Mouse (Mus musculus): ENCODE results near the gene Olah. TPM values are rescaled to one million over a fixed set of nuclear protein-coding genes. Genes with fewer than 3 reads are reported as not detected.

The Olah gene
- polyA plus RNA-seq, 1 experiment from 2014 or later, result not detected

DNA sequence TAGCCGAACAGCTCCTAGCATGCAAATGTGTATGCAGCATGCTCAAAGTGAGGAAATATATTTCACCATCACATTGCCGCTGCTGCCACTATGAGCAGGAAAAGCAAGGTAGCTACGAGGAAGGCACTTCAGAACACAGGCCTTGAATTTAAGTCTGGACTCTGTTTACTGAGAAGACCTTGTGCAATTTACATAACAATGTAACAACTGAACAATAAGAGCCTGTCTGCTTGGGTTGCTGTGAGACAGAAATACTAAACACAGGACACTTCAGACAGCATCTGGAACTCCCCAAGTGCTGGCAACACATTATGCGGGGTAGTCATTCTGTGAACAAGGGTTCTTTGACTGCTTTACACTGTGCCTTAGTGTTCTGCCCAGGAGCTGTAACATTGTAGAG is 23.1 kb upstream of the Olah start:
- no peak for ATAC-seq

DNA sequence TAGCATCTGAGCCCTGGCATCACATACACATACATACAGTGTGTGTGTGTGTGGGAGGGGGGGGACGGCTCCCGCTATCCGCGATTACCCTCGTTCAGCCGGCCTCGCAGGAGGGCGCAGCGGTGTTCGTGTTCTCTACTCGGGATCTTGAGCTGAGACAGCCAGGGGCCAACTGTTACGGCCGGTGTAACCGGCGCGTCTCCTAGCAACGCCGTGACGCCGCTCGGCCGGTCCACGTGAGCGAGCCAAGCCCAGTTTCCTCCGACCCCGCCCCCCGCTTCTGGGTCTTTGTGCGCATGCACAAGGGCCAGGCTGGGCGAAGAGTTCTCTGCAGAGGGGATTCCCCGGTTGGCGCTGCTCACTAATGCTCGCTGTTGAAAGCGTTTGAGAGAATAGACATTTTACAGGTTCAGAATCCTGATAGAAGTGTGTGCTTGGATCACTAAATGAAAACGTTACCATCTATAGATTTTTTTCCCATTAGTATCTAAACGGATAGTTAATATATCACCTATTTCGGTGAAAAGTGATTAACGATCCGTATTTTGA is 21.9 kb upstream of the Olah start:
- Histone ChIP-seq H3K4me2 (ENCODE audit: low read length) (peak overlapping the region; percentile 60), H3K9me3 (ENCODE audit: control insufficient read depth, low read length) (no peaks in the 10 kb centered on the region), H3K9ac (replicated peaks; ENCODE audit: low read depth, low read length) (peak overlapping the region; percentile 48), H3K36me3 (ENCODE audit: control insufficient read depth, insufficient read depth) (no peaks in the 10 kb centered on the region), H3K4me1 (replicated peaks; ENCODE audit: control insufficient read depth, insufficient read depth, low read length) (peaks cover 7% of the 10 kb centered on the region), H3K27me3 (replicated peaks; ENCODE audit: control insufficient read depth, insufficient read depth, low read length) (peaks cover 6% of the 10 kb centered on the region; the same call in 1 of the 2 replicates), H3K4me3 (replicated peaks; ENCODE audit: low read length) (peak overlapping the region; percentile 54), H3K27ac (ENCODE audit: low read length) (no peak overlapping the region)
- peak; percentile 91 for ATAC-seq
- 2% methylated on average over 38 of the region's 38 CpGs for WGBS

More for the DNA sequence above, 23.1 kb upstream of the Olah start:
- H3K9me3 ChIP-seq (ENCODE audit: control insufficient read depth, low read length), result no peaks in the 10 kb centered on the region
- no peak overlapping the region for H3K9ac ChIP-seq (replicated peaks; ENCODE audit: low read depth, low read length)
- H3K4me1 ChIP-seq (replicated peaks; ENCODE audit: control insufficient read depth, insufficient read depth, low read length), result peaks cover 15% of the 10 kb centered on the region
- H3K27ac ChIP-seq (ENCODE audit: low read length), result no peak overlapping the region
- H3K4me2 ChIP-seq (ENCODE audit: low read length), result no peak overlapping the region
- H3K27me3 ChIP-seq (replicated peaks; ENCODE audit: control insufficient read depth, insufficient read depth, low read length), result peaks cover 6% of the 10 kb centered on the region; the same call in 1 of the 2 replicates
- no peak overlapping the region for H3K4me3 ChIP-seq (replicated peaks; ENCODE audit: low read length)
- H3K36me3 ChIP-seq (ENCODE audit: control insufficient read depth, insufficient read depth), result no peaks in the 10 kb centered on the region
- WGBS, result 41% methylated on average over 4 of the region's 4 CpGs

DNA sequence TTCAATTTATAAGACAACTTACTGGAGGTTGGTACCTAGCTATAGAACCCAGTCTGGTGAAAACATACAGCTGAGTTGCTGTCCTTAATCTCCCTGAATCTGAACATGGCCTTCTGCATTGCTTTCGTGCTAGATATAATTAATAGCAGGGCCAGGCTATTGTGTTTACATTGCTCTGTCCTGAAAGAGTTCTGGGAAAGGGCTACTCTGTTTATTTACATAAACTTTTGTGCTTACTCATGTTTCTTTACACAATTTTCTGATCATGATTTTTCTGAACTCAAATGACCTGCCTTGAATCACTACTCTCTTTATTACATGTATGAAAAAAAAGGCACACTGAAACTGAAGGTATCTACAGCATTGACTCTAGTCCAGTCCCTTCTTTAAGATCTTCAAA is 18.7 kb upstream of the Olah start:
- Histone ChIP-seq H3K9ac (replicated peaks; ENCODE audit: low read depth, low read length) (no peak overlapping the region), H3K4me3 (replicated peaks; ENCODE audit: low read length) (no peak overlapping the region), H3K27ac (ENCODE audit: low read length) (no peak overlapping the region), H3K4me1 (replicated peaks; ENCODE audit: control insufficient read depth, insufficient read depth, low read length) (peaks cover 7% of the 10 kb centered on the region), H3K27me3 (replicated peaks; ENCODE audit: control insufficient read depth, insufficient read depth, low read length) (peaks cover 6% of the 10 kb centered on the region; the same call in 1 of the 2 replicates), H3K4me2 (ENCODE audit: low read length) (no peak overlapping the region), H3K9me3 (ENCODE audit: control insufficient read depth, low read length) (no peaks in the 10 kb centered on the region), H3K36me3 (ENCODE audit: control insufficient read depth, insufficient read depth) (no peaks in the 10 kb centered on the region)
- 43% methylated on average over 1 of the region's 1 CpGs for WGBS
- no peak for ATAC-seq

DNA sequence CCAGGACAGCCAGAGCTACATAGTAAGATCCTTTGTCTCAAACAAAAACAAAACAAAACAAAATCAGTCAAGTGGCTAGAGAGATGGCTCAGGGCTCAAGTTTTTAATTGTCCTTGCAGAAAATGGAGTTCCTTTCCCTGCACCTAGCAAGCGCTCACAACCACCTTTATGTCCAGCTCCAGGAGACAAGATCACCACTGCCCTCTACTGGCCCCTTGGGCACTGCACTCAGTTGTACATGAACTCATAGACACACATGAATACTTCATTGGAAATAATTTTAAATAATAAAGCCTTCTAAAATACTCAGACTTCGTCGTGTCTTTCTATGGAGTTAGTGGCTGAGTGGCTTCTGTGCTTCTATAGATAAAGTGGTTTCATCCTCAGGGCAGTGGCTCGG is 17.2 kb upstream of the Olah start:
- Histone ChIP-seq H3K9me3 (ENCODE audit: control insufficient read depth, low read length) (no peaks in the 10 kb centered on the region), H3K9ac (replicated peaks; ENCODE audit: low read depth, low read length) (no peak overlapping the region), H3K4me2 (ENCODE audit: low read length) (no peak overlapping the region), H3K27me3 (replicated peaks; ENCODE audit: control insufficient read depth, insufficient read depth, low read length) (peaks cover 6% of the 10 kb centered on the region; the same call in 1 of the 2 replicates), H3K27ac (ENCODE audit: low read length) (no peak overlapping the region), H3K4me3 (replicated peaks; ENCODE audit: low read length) (no peak overlapping the region), H3K4me1 (replicated peaks; ENCODE audit: control insufficient read depth, insufficient read depth, low read length) (peaks cover 4% of the 10 kb centered on the region), H3K36me3 (ENCODE audit: control insufficient read depth, insufficient read depth) (no peaks in the 10 kb centered on the region)
- ATAC-seq, result no peak
- 27% methylated on average over 4 of the region's 4 CpGs for WGBS

DNA sequence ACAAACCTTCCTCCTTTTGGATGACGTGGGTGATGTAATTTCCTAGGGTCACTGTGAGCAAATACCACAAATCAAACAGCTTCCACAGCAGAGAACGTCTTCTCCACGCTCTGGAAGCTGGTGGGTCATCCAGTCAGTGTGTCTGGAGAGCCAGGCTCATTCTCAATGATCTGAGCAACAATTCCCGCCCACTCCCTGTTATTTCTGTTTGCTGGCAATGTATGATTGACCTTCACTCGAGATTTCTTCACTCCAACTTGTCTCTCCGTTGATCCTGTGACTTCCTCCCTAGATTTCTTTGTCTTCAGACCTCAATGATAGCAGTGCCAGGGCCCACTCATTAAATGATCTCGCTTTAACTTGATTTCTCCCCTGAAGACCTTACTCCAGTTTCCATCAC is 10.7 kb upstream of the Olah start:
- H3K9me3 ChIP-seq (ENCODE audit: control insufficient read depth, low read length), result no peaks in the 10 kb centered on the region
- 85% methylated on average over 7 of the region's 7 CpGs for WGBS

DNA sequence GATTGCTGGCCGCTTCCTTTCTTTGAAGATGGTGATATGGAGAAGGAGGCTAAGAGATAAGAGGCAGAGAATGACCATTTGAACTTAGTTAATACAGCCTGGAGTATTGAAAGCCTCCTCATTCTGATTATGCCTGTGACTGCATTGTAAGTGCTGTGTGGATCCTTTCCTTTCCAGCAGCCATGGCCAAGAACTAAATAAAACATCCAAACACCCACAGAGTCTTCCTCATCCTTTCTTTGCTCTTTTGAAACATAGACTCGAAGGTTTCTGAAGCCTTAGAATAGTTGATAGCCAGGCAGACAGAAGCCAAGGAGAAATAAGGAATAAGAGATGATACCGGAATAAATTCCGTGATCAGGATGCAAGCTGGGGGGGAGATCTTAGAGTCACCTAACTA is 9.0 kb upstream of the Olah start:
- no peak for ATAC-seq
- H3K9me3 ChIP-seq (ENCODE audit: control insufficient read depth, low read length), result no peaks in the 10 kb centered on the region
- no peak overlapping the region for H3K4me3 ChIP-seq (replicated peaks; ENCODE audit: low read length)
- H3K27ac ChIP-seq (ENCODE audit: low read length), result no peak overlapping the region
- H3K4me2 ChIP-seq (ENCODE audit: low read length), result no peak overlapping the region
- H3K27me3 ChIP-seq (replicated peaks; ENCODE audit: control insufficient read depth, insufficient read depth, low read length), result no peaks in the 10 kb centered on the region
- no peaks in the 10 kb centered on the region for H3K4me1 ChIP-seq (replicated peaks; ENCODE audit: control insufficient read depth, insufficient read depth, low read length)
- 90% methylated on average over 4 of the region's 4 CpGs for WGBS
- no peaks in the 10 kb centered on the region for H3K36me3 ChIP-seq (ENCODE audit: control insufficient read depth, insufficient read depth)
- H3K9ac ChIP-seq (replicated peaks; ENCODE audit: low read depth, low read length), result no peak overlapping the region

More for the DNA sequence above, 10.7 kb upstream of the Olah start:
- Histone ChIP-seq H3K9ac (replicated peaks; ENCODE audit: low read depth, low read length) (no peak overlapping the region), H3K36me3 (ENCODE audit: control insufficient read depth, insufficient read depth) (no peaks in the 10 kb centered on the region), H3K27me3 (replicated peaks; ENCODE audit: control insufficient read depth, insufficient read depth, low read length) (no peaks in the 10 kb centered on the region), H3K27ac (ENCODE audit: low read length) (no peak overlapping the region), H3K4me1 (replicated peaks; ENCODE audit: control insufficient read depth, insufficient read depth, low read length) (no peaks in the 10 kb centered on the region), H3K4me3 (replicated peaks; ENCODE audit: low read length) (no peak overlapping the region), H3K4me2 (ENCODE audit: low read length) (no peak overlapping the region)
- ATAC-seq, result no peak

DNA sequence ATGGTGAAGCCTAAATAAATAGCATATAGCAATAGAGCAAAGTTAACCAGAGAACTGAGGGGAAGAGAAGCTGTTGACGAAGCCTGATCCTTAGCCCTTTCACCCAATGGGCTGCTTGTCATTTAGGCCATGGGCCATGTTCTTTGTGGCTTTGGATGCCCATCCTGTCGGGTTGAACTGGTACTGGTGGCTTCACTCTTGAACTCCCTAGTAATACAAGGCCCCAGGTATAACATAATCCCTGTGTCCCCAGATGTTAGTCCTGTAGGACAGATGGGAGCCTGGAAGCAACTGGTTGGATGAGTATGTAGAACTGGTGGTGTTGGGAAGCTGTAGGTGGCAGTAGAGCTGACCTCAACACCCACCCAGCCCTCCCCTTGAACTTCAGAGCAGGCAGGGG is 5.1 kb downstream of the Olah start:
- Histone ChIP-seq H3K4me2 (ENCODE audit: low read length) (no peak overlapping the region), H3K27me3 (replicated peaks; ENCODE audit: control insufficient read depth, insufficient read depth, low read length) (no peaks in the 10 kb centered on the region), H3K9ac (replicated peaks; ENCODE audit: low read depth, low read length) (no peak overlapping the region), H3K4me3 (replicated peaks; ENCODE audit: low read length) (no peak overlapping the region), H3K36me3 (ENCODE audit: control insufficient read depth, insufficient read depth) (no peaks in the 10 kb centered on the region), H3K4me1 (replicated peaks; ENCODE audit: control insufficient read depth, insufficient read depth, low read length) (no peaks in the 10 kb centered on the region), H3K9me3 (ENCODE audit: control insufficient read depth, low read length) (no peaks in the 10 kb centered on the region), H3K27ac (ENCODE audit: low read length) (no peak overlapping the region)
- no peak for ATAC-seq
- 78% methylated on average over 2 of the region's 2 CpGs for WGBS

DNA sequence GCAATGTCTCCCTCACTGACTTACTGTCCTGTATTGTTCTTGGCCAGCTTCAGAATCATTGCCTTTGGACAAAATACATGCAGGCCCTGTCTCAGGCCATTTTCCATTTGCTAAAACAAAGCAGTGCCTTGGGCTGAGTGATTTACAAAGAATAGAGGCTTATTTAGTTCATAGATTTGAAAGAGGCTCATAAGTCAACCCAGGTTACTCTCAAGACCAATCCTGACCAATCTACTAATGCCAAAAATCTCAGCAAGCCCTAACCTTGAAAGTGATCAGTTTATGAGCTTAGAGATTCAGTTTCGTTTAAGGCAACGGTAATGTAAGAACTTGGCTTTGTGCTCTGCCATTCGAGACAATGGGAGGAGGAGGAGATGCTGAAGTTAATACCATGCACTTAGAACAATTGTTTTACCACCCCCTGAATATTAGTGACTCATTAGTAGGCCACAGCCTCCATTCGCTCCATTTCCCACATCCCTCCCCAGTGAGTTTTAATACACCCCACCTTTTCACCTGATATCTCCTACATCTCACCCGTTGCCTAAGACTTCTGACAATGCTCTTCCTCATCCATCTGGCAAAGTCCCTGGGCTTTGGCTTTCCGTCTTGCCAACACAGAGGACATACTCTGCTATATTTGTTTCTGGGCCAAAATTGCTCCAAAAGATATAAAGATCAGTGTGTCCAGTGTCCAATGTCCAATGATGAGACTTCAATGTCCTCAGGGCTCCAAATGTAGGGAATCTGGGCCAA is 9.7 kb downstream of the Olah start:
- no peak overlapping the region for H3K9ac ChIP-seq (replicated peaks; ENCODE audit: low read depth, low read length)
- no peaks in the 10 kb centered on the region for H3K4me1 ChIP-seq (replicated peaks; ENCODE audit: control insufficient read depth, insufficient read depth, low read length)
- WGBS, result 82% methylated on average over 6 of the region's 6 CpGs
- ATAC-seq, result no peak
- no peak overlapping the region for H3K4me3 ChIP-seq (replicated peaks; ENCODE audit: low read length)
- H3K36me3 ChIP-seq (ENCODE audit: control insufficient read depth, insufficient read depth), result no peaks in the 10 kb centered on the region
- H3K27me3 ChIP-seq (replicated peaks; ENCODE audit: control insufficient read depth, insufficient read depth, low read length), result no peaks in the 10 kb centered on the region
- H3K4me2 ChIP-seq (ENCODE audit: low read length), result no peak overlapping the region
- no peak overlapping the region for H3K27ac ChIP-seq (ENCODE audit: low read length)
- H3K9me3 ChIP-seq (ENCODE audit: control insufficient read depth, low read length), result no peaks in the 10 kb centered on the region

DNA sequence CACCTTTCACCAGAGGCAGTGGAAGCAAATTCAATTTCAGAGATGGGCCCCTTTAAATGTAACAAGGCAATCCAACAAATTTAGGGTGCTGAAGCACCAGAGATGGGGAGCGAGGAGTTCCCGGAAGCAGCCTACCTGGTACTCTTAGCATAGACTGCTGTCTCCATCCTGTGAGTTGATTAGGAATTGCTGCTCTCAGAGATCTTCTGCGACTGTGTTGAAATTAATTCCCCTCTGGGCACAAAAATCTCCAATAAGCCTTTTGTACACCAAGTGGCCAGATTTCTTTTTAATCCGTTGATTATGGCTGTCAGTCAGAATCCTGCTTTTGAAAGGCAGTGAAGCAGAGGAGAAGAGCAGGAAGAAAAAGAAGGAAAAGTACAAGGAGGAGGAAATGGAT is 31.9 kb downstream of the Olah start:
- H3K36me3 ChIP-seq (ENCODE audit: control insufficient read depth, insufficient read depth), result no peaks in the 10 kb centered on the region
- H3K9me3 ChIP-seq (ENCODE audit: control insufficient read depth, low read length), result no peaks in the 10 kb centered on the region
- H3K4me2 ChIP-seq (ENCODE audit: low read length), result no peak overlapping the region
- WGBS, result 24% methylated on average over 4 of the region's 4 CpGs
- no peak overlapping the region for H3K27ac ChIP-seq (ENCODE audit: low read length)
- no peaks in the 10 kb centered on the region for H3K27me3 ChIP-seq (replicated peaks; ENCODE audit: control insufficient read depth, insufficient read depth, low read length)
- no peaks in the 10 kb centered on the region for H3K4me1 ChIP-seq (replicated peaks; ENCODE audit: control insufficient read depth, insufficient read depth, low read length)
- no peak for ATAC-seq
- H3K4me3 ChIP-seq (replicated peaks; ENCODE audit: low read length), result no peak overlapping the region
- no peak overlapping the region for H3K9ac ChIP-seq (replicated peaks; ENCODE audit: low read depth, low read length)

Measured in forebrain, embryonic 16.5 days (tissue).